Mouse (Mus musculus): ENCODE measurements around the gene Klk1b3. TPM values are rescaled to one million over a fixed set of nuclear protein-coding genes. Genes with fewer than 3 reads are reported as not detected.
"Not testable (repeated sequence)": the region's sequence is repeated elsewhere in the genome, so short reads cannot be mapped to it uniquely, and the experiment has no call there.

Gene Klk1b3
- polyA plus RNA-seq (2015; fragmentation: Nextera tagmentation; extraction: Ambion mirVana), result not detected in 2 replicates

DNA sequence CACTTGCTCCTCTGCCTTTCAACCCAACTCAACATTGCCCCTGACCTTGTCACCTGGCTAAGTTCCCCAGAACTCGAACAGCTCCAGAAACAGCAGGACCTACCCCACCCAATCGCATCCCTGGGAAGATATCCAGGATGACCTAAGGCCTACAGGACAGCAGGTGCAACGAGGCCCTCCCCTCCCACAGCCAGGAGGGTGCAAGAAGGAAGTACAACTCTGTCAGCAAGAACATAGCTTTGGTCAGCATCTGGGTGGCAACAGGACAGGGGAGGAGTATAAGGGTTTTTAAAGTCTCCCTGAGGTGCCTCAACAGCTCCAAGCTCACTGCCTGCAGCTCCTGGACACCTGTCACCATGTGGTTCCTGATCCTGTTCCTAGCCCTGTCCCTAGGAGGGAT, at the start of gene Klk1b3:
TSS of gene Klk1b3 (plus strand) at position 301 of the 400 bp plus-strand sequence.
- no peaks in the 10 kb centered on the region for H3K9me3 ChIP-seq
- no peaks in the 10 kb centered on the region for H3K36me3 ChIP-seq
- WGBS, result 64% methylated on average over 3 of the region's 3 CpGs
- no peak for ATAC-seq (ENCODE audit: low FRiP score)
- no peaks in the 10 kb centered on the region for H3K4me1 ChIP-seq (replicated peaks)
- H3K27me3 ChIP-seq, result no peaks in the 10 kb centered on the region
- no peak within 1 kb of the TSS for H3K9ac ChIP-seq
- no peak within 1 kb of the TSS for H3K27ac ChIP-seq
- H3K4me3 ChIP-seq, result no peak within 1 kb of the TSS
- H3K4me2 ChIP-seq, result no peak within 1 kb of the TSS

DNA sequence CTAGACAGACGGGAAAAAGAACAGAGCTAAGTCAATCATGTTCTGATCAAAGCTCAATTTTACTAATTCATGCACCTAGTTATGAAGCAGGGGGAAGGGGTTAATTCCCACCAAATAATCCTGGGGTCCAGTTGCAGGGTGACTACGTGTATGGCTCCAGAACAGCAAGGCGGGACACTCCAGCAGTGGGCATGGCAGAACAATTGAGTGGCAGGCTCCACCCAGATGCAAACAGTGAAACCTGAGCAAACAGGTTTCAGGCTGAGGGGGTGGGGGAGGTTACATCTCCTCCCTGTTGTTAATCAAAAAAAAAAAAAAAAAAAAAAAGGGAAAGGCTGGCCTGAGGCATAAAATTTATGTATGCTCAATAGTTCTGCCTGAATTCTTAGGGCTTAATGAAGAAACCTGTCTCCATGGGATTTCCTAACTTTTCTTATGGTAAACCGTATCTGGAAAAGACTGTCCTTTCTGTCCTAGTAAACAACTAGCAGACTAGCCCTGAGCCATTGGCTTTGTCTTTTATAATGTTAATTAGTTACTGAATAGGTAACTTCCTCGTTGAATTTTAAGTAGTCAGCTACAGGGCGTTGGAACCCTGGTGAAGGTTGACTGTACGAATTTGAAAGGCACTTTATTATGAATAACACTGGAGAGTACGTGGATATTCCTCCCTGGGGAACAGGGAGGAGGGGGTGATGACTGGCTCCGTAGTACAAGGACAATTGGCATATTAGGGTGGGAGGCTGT, 18.5 kb upstream of the Klk1b3 start:
- no peak overlapping the region for H3K4me3 ChIP-seq
- no peak for ATAC-seq (ENCODE audit: low FRiP score)
- no peaks in the 10 kb centered on the region for H3K9me3 ChIP-seq
- H3K36me3 ChIP-seq, result no peaks in the 10 kb centered on the region
- H3K9ac ChIP-seq, result no peak overlapping the region
- no peaks in the 10 kb centered on the region for H3K4me1 ChIP-seq (replicated peaks)
- no peaks in the 10 kb centered on the region for H3K27me3 ChIP-seq
- WGBS, result 47% methylated on average over 9 of the region's 9 CpGs
- H3K27ac ChIP-seq, result no peak overlapping the region
- H3K4me2 ChIP-seq, result no peak overlapping the region

DNA sequence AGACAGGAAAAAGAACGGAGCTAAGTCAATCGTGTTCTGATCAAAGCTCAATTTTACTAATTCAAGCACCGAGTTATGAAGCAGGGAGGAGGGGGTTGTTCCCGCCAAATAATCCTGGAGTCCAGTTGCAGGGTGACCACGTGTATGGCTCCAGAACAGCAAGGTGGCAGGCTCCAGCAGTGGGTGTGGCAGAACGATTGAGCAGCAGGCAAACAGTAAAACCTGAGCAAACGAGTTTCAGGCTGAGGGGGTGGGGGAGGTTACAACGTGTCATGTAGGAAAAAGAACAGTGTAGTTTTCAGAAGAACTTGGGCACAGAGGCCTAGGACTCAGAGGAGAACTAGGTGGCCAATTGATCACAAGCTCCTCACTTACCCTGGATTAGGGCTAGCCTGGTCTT, 11.5 kb upstream of the Klk1b3 start:
- not testable (repeated sequence) for H3K27ac ChIP-seq; H3K4me2 ChIP-seq; H3K9me3 ChIP-seq; H3K27me3 ChIP-seq; H3K4me1 ChIP-seq (replicated peaks); H3K36me3 ChIP-seq; H3K9ac ChIP-seq; H3K4me3 ChIP-seq; ATAC-seq (ENCODE audit: low FRiP score)
- WGBS, result 75% methylated on average over 8 of the region's 8 CpGs

DNA sequence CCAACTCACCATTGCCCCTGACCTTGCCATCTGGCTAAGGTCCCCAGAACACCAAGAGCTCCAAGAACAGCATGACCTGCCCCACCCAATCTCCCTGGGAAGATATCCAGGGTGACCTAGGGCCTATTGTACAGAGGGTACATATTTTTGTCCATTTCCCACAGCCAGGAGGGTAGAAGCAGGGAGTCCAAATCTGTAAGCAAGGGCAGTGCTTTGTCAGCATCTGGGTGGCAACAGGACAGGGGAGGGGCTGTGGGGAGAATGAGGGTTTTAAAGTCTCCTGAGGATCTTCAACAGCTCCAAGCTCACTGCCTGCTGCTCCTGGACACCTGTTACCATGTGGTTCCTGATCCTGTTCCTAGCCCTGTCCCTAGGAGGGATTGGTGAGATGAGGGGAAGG, 10.1 kb upstream of the Klk1b3 start, which contains the start of gene Klk1b24:
TSS of gene Klk1b24 (plus strand) at position 301 of the 400 bp plus-strand sequence.
- H3K27me3 ChIP-seq; H3K9ac ChIP-seq; H3K4me3 ChIP-seq; H3K4me1 ChIP-seq (replicated peaks); ATAC-seq (ENCODE audit: low FRiP score); H3K9me3 ChIP-seq; H3K4me2 ChIP-seq; H3K27ac ChIP-seq; H3K36me3 ChIP-seq: not testable (repeated sequence)

DNA sequence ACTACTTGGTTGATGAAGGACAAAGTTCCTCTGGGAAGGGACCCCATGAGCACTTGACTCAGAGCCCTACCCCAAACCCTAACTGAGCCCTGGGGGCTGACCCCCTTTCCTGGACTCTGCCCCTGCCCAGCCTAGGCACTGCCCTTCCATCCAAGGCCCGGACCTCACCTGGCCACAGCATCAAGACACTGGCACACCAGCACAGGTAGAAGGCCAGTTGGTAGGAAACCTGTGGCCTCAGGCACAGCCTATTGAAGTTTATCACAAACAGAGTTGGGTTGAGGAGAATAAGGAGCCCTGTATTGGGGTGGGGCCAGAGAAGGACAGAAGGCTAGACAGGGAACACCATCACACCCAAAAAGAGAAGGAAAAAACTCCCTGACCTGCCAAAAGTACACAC, 4.5 kb upstream of the Klk1b3 start:
- not testable (repeated sequence) for H3K9ac ChIP-seq; H3K27me3 ChIP-seq; H3K4me1 ChIP-seq (replicated peaks); ATAC-seq (ENCODE audit: low FRiP score); H3K9me3 ChIP-seq; H3K4me3 ChIP-seq; H3K27ac ChIP-seq; H3K36me3 ChIP-seq; H3K4me2 ChIP-seq
- 94% methylated on average over 1 of the region's 1 CpGs for WGBS

- 47% methylated on average over 3 of the region's 3 CpGs for WGBS
- H3K4me1 ChIP-seq (replicated peaks); H3K9me3 ChIP-seq; H3K9ac ChIP-seq; H3K27ac ChIP-seq; ATAC-seq (ENCODE audit: low FRiP score); H3K36me3 ChIP-seq; H3K4me2 ChIP-seq; H3K4me3 ChIP-seq; H3K27me3 ChIP-seq: not testable (repeated sequence)
Observed at GRCm38 (mm10) chr7:44207135-44207534, 9.1 kb downstream of the Klk1b3 start, which contains the start of gene Klk1b4. Gene Klk1b4 (plus strand): TSS chr7:44207435.

GRCm38 (mm10) chr7:44208307-44208706, 10.3 kb downstream of the Klk1b3 start:
- no peak overlapping the region for H3K4me3 ChIP-seq
- H3K9me3 ChIP-seq, result no peaks in the 10 kb centered on the region
- no peaks in the 10 kb centered on the region for H3K4me1 ChIP-seq (replicated peaks)
- H3K9ac ChIP-seq, result no peak overlapping the region
- H3K27me3 ChIP-seq, result no peaks in the 10 kb centered on the region
- H3K4me2 ChIP-seq, result no peak overlapping the region
- H3K27ac ChIP-seq, result no peak overlapping the region
- 81% methylated on average over 3 of the region's 3 CpGs for WGBS
- no peak for ATAC-seq (ENCODE audit: low FRiP score)
- H3K36me3 ChIP-seq, result no peaks in the 10 kb centered on the region

DNA sequence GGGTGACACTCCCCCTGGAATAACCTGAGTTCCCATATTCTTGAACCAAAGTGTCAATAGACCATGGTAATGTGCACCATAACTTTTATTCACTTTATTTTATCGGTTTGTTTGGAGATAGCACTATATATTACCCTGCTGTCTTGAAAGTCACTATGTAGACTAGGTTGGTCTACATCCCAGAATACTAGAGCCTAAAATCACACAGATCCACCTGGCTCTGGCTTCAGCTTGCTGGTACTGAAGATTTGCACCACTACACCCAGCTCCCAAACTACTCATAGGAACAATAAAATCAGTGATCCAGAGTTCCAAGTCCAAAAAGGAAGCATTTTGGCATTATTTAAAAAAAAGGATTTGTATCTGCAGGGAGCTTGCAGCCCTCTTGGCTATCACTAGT, 17.7 kb downstream of the Klk1b3 start, which contains the start of gene Klk1b5:
TSS of gene Klk1b5 (plus strand) at position 301 of the 400 bp plus-strand sequence.
- Histone ChIP-seq H3K27ac (no peak within 1 kb of the TSS), H3K4me2 (no peak within 1 kb of the TSS), H3K27me3 (no peaks in the 10 kb centered on the region), H3K36me3 (no peaks in the 10 kb centered on the region), H3K4me1 (replicated peaks) (no peaks in the 10 kb centered on the region), H3K9me3 (no peaks in the 10 kb centered on the region), H3K4me3 (no peak within 1 kb of the TSS), H3K9ac (no peak within 1 kb of the TSS)
- 85% methylated on average over 1 of the region's 1 CpGs for WGBS
- no peak for ATAC-seq (ENCODE audit: low FRiP score)

DNA sequence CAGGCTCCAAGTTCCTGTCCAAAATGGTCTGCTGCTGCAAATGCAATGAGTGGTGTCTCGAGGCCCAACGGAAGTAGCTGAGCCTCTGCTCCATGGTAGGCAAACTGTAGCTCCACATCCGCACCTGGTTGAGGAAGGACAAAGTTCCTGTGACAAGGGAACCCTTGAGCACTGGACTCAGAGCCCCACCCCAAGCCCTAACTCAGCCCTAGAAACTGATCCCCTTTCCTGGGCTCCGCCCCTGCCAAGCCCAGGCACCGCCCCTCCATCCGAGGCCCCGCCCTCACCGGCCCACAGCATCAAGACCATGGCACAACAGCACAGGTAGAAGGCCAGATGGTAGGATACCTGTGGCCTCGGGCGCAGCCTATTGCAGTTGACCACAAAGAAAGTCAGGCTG, 23.6 kb downstream of the Klk1b3 start:
- not testable (repeated sequence) for H3K9me3 ChIP-seq; H3K36me3 ChIP-seq; H3K9ac ChIP-seq; H3K4me3 ChIP-seq; H3K4me1 ChIP-seq (replicated peaks); ATAC-seq (ENCODE audit: low FRiP score); H3K27ac ChIP-seq; H3K27me3 ChIP-seq; H3K4me2 ChIP-seq
- 78% methylated on average over 10 of the region's 10 CpGs for WGBS

- not testable (repeated sequence) for H3K4me1 ChIP-seq (replicated peaks); H3K4me2 ChIP-seq; H3K9ac ChIP-seq; H3K4me3 ChIP-seq; H3K9me3 ChIP-seq; H3K36me3 ChIP-seq; H3K27me3 ChIP-seq; ATAC-seq (ENCODE audit: low FRiP score); H3K27ac ChIP-seq
- WGBS, result 93% methylated on average over 6 of the region's 6 CpGs
Observed at GRCm38 (mm10) chr7:44222335-44222734, 24.3 kb downstream of the Klk1b3 start.

DNA sequence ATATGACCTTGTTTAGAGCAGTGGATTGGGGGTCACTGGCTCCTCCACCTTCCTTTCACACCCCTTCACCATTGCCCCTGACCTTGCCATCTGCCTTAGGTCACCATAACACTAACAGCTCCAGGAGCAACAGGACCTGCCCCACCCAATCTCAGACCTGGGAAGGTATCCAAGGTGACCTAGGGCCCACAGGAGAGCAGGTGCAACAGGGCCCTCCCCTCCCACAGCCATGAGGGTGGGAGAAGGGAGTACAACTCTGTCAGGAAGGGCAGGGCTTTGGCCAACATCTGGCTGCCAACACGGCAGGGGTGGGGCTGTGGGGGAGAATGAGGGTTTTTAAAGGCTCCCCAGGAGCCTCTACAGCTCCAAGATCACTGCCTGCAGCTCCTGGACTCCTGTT, 27.1 kb downstream of the Klk1b3 start, which contains the start of gene Klk1:
TSS of gene Klk1 (plus strand) at position 285 of the 400 bp plus-strand sequence.
- ATAC-seq (ENCODE audit: low FRiP score), result no peak
- Histone ChIP-seq H3K4me2 (no peak within 1 kb of the TSS), H3K4me1 (replicated peaks) (no peaks in the 10 kb centered on the region), H3K36me3 (no peaks in the 10 kb centered on the region), H3K4me3 (no peak within 1 kb of the TSS), H3K9me3 (no peaks in the 10 kb centered on the region), H3K27ac (no peak within 1 kb of the TSS), H3K9ac (no peak within 1 kb of the TSS), H3K27me3 (no peaks in the 10 kb centered on the region)
- WGBS, result 50% methylated on average over 1 of the region's 1 CpGs

- Histone ChIP-seq H3K9ac (no peak within 1 kb of the TSS), H3K4me2 (no peak within 1 kb of the TSS), H3K27me3 (no peaks in the 10 kb centered on the region), H3K36me3 (no peaks in the 10 kb centered on the region), H3K27ac (no peak within 1 kb of the TSS), H3K4me1 (replicated peaks) (no peaks in the 10 kb centered on the region), H3K9me3 (no peaks in the 10 kb centered on the region), H3K4me3 (no peak within 1 kb of the TSS)
- ATAC-seq (ENCODE audit: low FRiP score), result no peak
- 81% methylated on average over 3 of the region's 3 CpGs for WGBS
Observed at GRCm38 (mm10) chr7:44235909-44236308, 37.9 kb downstream of the Klk1b3 start, which contains the start of gene Gm36864. Gene Gm36864 (plus strand): TSS chr7:44236177.

GRCm38 (mm10) chr7:44239913-44240312, 41.9 kb downstream of the Klk1b3 start:
- H3K4me3 ChIP-seq, result no peak overlapping the region
- H3K27ac ChIP-seq, result no peak overlapping the region
- WGBS, result 56% methylated on average over 2 of the region's 2 CpGs
- no peaks in the 10 kb centered on the region for H3K36me3 ChIP-seq
- ATAC-seq (ENCODE audit: low FRiP score), result no peak
- peaks cover 6% of the 10 kb centered on the region; the same call in 1 of the 2 replicates for H3K27me3 ChIP-seq
- H3K9me3 ChIP-seq, result no peaks in the 10 kb centered on the region
- no peak overlapping the region for H3K4me2 ChIP-seq
- H3K9ac ChIP-seq, result no peak overlapping the region
- peaks cover 1% of the 10 kb centered on the region; the same call in 1 of the 2 replicates for H3K4me1 ChIP-seq (replicated peaks)
